Mouse (Mus musculus) embryonic fibroblast, embryonic 13.5 days (primary cell): ENCODE results near the gene Cks2.

ENCODE experiments used
- CTCF ChIP-seq: IDR thresholded peaks from 2 replicates; pipeline ENCODE4 v1.5.1; 2011; ENCODE audit warnings: mild to moderate bottlenecking, control low read depth, low read length, moderate library complexity, borderline replicate concordance; ENCODE audit not compliant: insufficient read depth
- POLR2A ChIP-seq: IDR thresholded peaks from 2 replicates; pipeline ENCODE4 v1.6.1; 2011; ENCODE audit warnings: low read depth, mild to moderate bottlenecking, control low read depth, low read length, moderate library complexity

- TF ChIP-seq CTCF (no peak), POLR2A (no peak)
These were observed 12.3 kb upstream of the Cks2 start for GRCm38 (mm10) chr13:51632560-51633218.
